Comparison of ENCODE assay signal across 9 mouse cellular contexts in genomic region chr9:21100447-21101161, GRCm38 (mm10). TPM values are rescaled to one million over a fixed set of nuclear protein-coding genes. Genes with fewer than 3 reads are reported as not detected.
DNase-seq lines count a peak whose midpoint lies in the region; ATAC-seq lines count a peak whose summit lies in the region.
"Had no signal": no experiment of that assay in that cellular context is flagged by ENCODE, and none has a peak within 500 bp of the region (broad histone marks: within the 10 kb centered on the region; RNA-seq: fewer than 3 reads in every experiment).

No protein-coding gene starts in this region.

- H3K4me3 ChIP-seq in midbrain, embryonic 10.5 days, result 0 out of 2 replicates have a peak overlapping the region, but pooled peaks have one; percentile 7
- no peak overlapping the region for H3K4me3 ChIP-seq in midbrain, embryonic 15.5 days
- H3K4me3 ChIP-seq in hindbrain, embryonic 16.5 days (ENCODE audit: low read length), result no peak overlapping the region

- H3K4me2 ChIP-seq in midbrain, embryonic 15.5 days, result no peak overlapping the region
- no peak overlapping the region for H3K4me2 ChIP-seq in hindbrain, embryonic 16.5 days (ENCODE audit: low read length)

- H3K36me3 ChIP-seq in midbrain, embryonic 10.5 days, result 0 out of 2 replicates have a peak, but pooled peaks cover 5% of the 10 kb centered on the region
- H3K36me3 ChIP-seq in midbrain, embryonic 15.5 days (replicated peaks), result no peaks in the 10 kb centered on the region
- no peaks in the 10 kb centered on the region for H3K36me3 ChIP-seq in hindbrain, embryonic 16.5 days (ENCODE audit: control insufficient read depth, insufficient read depth, low read length)

- no peaks in the 10 kb centered on the region for H3K9me3 ChIP-seq in midbrain, embryonic 10.5 days (replicated peaks)
- H3K9me3 ChIP-seq in midbrain, embryonic 15.5 days, result no peaks in the 10 kb centered on the region
- H3K9me3 ChIP-seq in hindbrain, embryonic 16.5 days (ENCODE audit: control insufficient read depth, low read length), result no peaks in the 10 kb centered on the region

- ATAC-seq in midbrain, embryonic 15.5 days (replicated peaks), result no peak
- ATAC-seq in hindbrain, embryonic 16.5 days, result peak; percentile 63
- ATAC-seq in megakaryocyte-erythroid progenitor cell, adult 5-6 weeks (replicated peaks; ENCODE audit: low FRiP score, low TSS enrichment, poor library complexity, severe bottlenecking), result peak; percentile 65
- ATAC-seq: forebrain, embryonic 16.5 days had no signal

- H3K4me1 ChIP-seq in midbrain, embryonic 10.5 days, result peaks cover 30% of the 10 kb centered on the region
- no peaks in the 10 kb centered on the region for H3K4me1 ChIP-seq in midbrain, embryonic 15.5 days
- no peaks in the 10 kb centered on the region for H3K4me1 ChIP-seq in hindbrain, embryonic 16.5 days (ENCODE audit: control insufficient read depth, insufficient read depth, low read depth, low read length)

- peak; percentile 20 for DNase-seq in embryo, embryonic 11 days
- DNase-seq in embryo, embryonic 10 days (ENCODE audit: low spot score), result no peak
- peak; percentile 40 for DNase-seq in midbrain, embryonic 10.5 days (ENCODE audit: low spot score)
- DNase-seq in layer of hippocampus, adult 11-12 months (ENCODE audit: low spot score), result no peak
- no peak for DNase-seq in cerebellum, postnatal 10 days

- H3K27me3 ChIP-seq in midbrain, embryonic 10.5 days (ENCODE audit: low read depth, poor library complexity, severe bottlenecking), result no peaks in the 10 kb centered on the region
- H3K27me3 ChIP-seq in midbrain, embryonic 15.5 days (replicated peaks), result no peaks in the 10 kb centered on the region
- H3K27me3 ChIP-seq in hindbrain, embryonic 16.5 days (replicated peaks; ENCODE audit: control insufficient read depth, insufficient read depth, low read length), result no peaks in the 10 kb centered on the region

- WGBS in midbrain, embryonic 10.5 days, result 43% methylated on average over 15 of the region's 15 CpGs
- 37% methylated on average over 15 of the region's 15 CpGs for WGBS in midbrain, embryonic 15.5 days
- 43% methylated on average over 15 of the region's 15 CpGs for WGBS in hindbrain, embryonic 16.5 days

- H3K27ac ChIP-seq in midbrain, embryonic 10.5 days (replicated peaks), result peak overlapping the region; percentile 49; the same call in 1 of the 2 replicates
- H3K27ac ChIP-seq in midbrain, embryonic 15.5 days, result no peak overlapping the region
- H3K27ac ChIP-seq in hindbrain, embryonic 16.5 days (ENCODE audit: low read depth, low read length), result no peak overlapping the region

- H3K9ac ChIP-seq in midbrain, embryonic 15.5 days, result no peak overlapping the region
- no peak overlapping the region for H3K9ac ChIP-seq in hindbrain, embryonic 16.5 days (ENCODE audit: low read depth, low read length)

RNA-seq across cellular contexts. Expression of gene Raver1, which starts 8.8 kb away (rescaled TPM):
- 95.4 and 102 TPM in 2 replicates for polyA plus RNA-seq in midbrain, embryonic 10.5 days (2016; fragmentation: Nextera tagmentation; extraction: Ambion mirVana)
- 35.0 and 36.1 TPM in 2 replicates for polyA plus RNA-seq in midbrain, embryonic 15.5 days (2015; fragmentation: Nextera tagmentation; extraction: Ambion mirVana)
- 25.9 and 35.9 TPM in 2 replicates for polyA plus RNA-seq in hindbrain, embryonic 16.5 days (2015; fragmentation: Nextera tagmentation; extraction: Ambion mirVana)
- total RNA-seq in megakaryocyte-erythroid progenitor cell, adult 5-6 weeks (2014; fragmentation: Nextera tagmentation), result 66.3 and 81.1 TPM in 2 replicates
- total RNA-seq in megakaryocyte-erythroid progenitor cell, adult 5-6 weeks (2017), result 12.9 and 16.8 TPM in 2 replicates

RNA-seq across cellular contexts. Expression of gene Gm38431, which starts 8.8 kb away (rescaled TPM):
- polyA plus RNA-seq in midbrain, embryonic 10.5 days (2016; fragmentation: Nextera tagmentation; extraction: Ambion mirVana), result 3.4 and 3.9 TPM in 2 replicates
- polyA plus RNA-seq in midbrain, embryonic 15.5 days (2015; fragmentation: Nextera tagmentation; extraction: Ambion mirVana), result 2.2 and 2.3 TPM in 2 replicates
- 1.3 TPM in 2 replicates for polyA plus RNA-seq in hindbrain, embryonic 16.5 days (2015; fragmentation: Nextera tagmentation; extraction: Ambion mirVana)
- total RNA-seq in megakaryocyte-erythroid progenitor cell, adult 5-6 weeks (2014; fragmentation: Nextera tagmentation), result 38.6 and 39.7 TPM in 2 replicates
- total RNA-seq in megakaryocyte-erythroid progenitor cell, adult 5-6 weeks (2017), result 5.9 and 15.6 TPM in 2 replicates

RNA-seq across cellular contexts. Expression of gene Fdx1l, which starts 27.2 kb away (rescaled TPM):
- polyA plus RNA-seq in midbrain, embryonic 10.5 days (2016; fragmentation: Nextera tagmentation; extraction: Ambion mirVana), result 57.1 and 66.7 TPM in 2 replicates
- 70.1 and 70.5 TPM in 2 replicates for polyA plus RNA-seq in midbrain, embryonic 15.5 days (2015; fragmentation: Nextera tagmentation; extraction: Ambion mirVana)
- 75.2 and 80.8 TPM in 2 replicates for polyA plus RNA-seq in hindbrain, embryonic 16.5 days (2015; fragmentation: Nextera tagmentation; extraction: Ambion mirVana)
- 66.9 and 79.7 TPM in 2 replicates for total RNA-seq in megakaryocyte-erythroid progenitor cell, adult 5-6 weeks (2014; fragmentation: Nextera tagmentation)
- total RNA-seq in megakaryocyte-erythroid progenitor cell, adult 5-6 weeks (2017), result 60.6 and 70.5 TPM in 2 replicates

RNA-seq across cellular contexts. Expression of gene Gm49373, which starts 27.7 kb away (rescaled TPM):
- 1.0 and 1.3 TPM in 2 replicates for polyA plus RNA-seq in midbrain, embryonic 10.5 days (2016; fragmentation: Nextera tagmentation; extraction: Ambion mirVana)
- polyA plus RNA-seq in midbrain, embryonic 15.5 days (2015; fragmentation: Nextera tagmentation; extraction: Ambion mirVana), result 1.9 and 2.4 TPM in 2 replicates
- 1.3 and 2.2 TPM in 2 replicates for polyA plus RNA-seq in hindbrain, embryonic 16.5 days (2015; fragmentation: Nextera tagmentation; extraction: Ambion mirVana)
- 4.5 TPM in 1 of 2 replicates, not detected in the other for total RNA-seq in megakaryocyte-erythroid progenitor cell, adult 5-6 weeks (2014; fragmentation: Nextera tagmentation)
- total RNA-seq in megakaryocyte-erythroid progenitor cell, adult 5-6 weeks (2017), result not detected in 2 replicates

RNA-seq across cellular contexts. Expression of gene Tyk2, which starts 30.4 kb away (rescaled TPM):
- 13.6 and 14.8 TPM in 2 replicates for polyA plus RNA-seq in midbrain, embryonic 10.5 days (2016; fragmentation: Nextera tagmentation; extraction: Ambion mirVana)
- 12.5 TPM in 2 replicates for polyA plus RNA-seq in midbrain, embryonic 15.5 days (2015; fragmentation: Nextera tagmentation; extraction: Ambion mirVana)
- 9.5 and 10.5 TPM in 2 replicates for polyA plus RNA-seq in hindbrain, embryonic 16.5 days (2015; fragmentation: Nextera tagmentation; extraction: Ambion mirVana)
- 24.9 and 40.0 TPM in 2 replicates for total RNA-seq in megakaryocyte-erythroid progenitor cell, adult 5-6 weeks (2014; fragmentation: Nextera tagmentation)
- 13.2 and 14.4 TPM in 2 replicates for total RNA-seq in megakaryocyte-erythroid progenitor cell, adult 5-6 weeks (2017)

Comparison
In these comparisons a context has a peak if more than half of its experiments do, and no peak if none do; other contexts are left out.
1. DNase-seq: peak in embryo, embryonic 11 days (single experiment) and midbrain, embryonic 10.5 days (single experiment); none in embryo, embryonic 10 days (single experiment), layer of hippocampus, adult 11-12 months (single experiment) and cerebellum, postnatal 10 days (0 of 2).